Mouse (Mus musculus) adrenal gland, postnatal 14 days (tissue): ENCODE results near the gene Cdk6. TPM values are rescaled to one million over a fixed set of nuclear protein-coding genes. Genes with fewer than 3 reads are reported as not detected.

Source experiments
- DNase-seq: peaks from one replicate; pipeline ENCODE4 v3.0.0; 2021; ENCODE audit warnings: mixed read lengths
- total RNA-seq: library from RNA; stranded (reverse); gene quantifications from 2 replicates; pipeline ENCODE4 v1.2.3, GENCODE M21; 2021

Gene Cdk6
- total RNA-seq, 1 experiment from 2014 or later: 23.4 TPM

- no peak for DNase-seq
Observed at GRCm38 (mm10) chr5:3486579-3487282, 145.4 kb downstream of the Cdk6 start.

GRCm38 (mm10) chr5:3488146-3488774, 147.0 kb downstream of the Cdk6 start:
- DNase-seq: no peak

- no peak for DNase-seq
Observed at GRCm38 (mm10) chr5:3490358-3490757, 149.1 kb downstream of the Cdk6 start.

- peak; percentile 82 for DNase-seq
Observed at GRCm38 (mm10) chr5:3491084-3491483, 149.8 kb downstream of the Cdk6 start.

- DNase-seq: peak; percentile 33
Observed at GRCm38 (mm10) chr5:3491883-3492282, 150.6 kb downstream of the Cdk6 start.

GRCm38 (mm10) chr5:3492776-3493636, 151.7 kb downstream of the Cdk6 start:
- no peak for DNase-seq

GRCm38 (mm10) chr5:3493968-3494367, 152.7 kb downstream of the Cdk6 start:
- DNase-seq: no peak

- no peak for DNase-seq
Observed at GRCm38 (mm10) chr5:3494452-3495187, 153.3 kb downstream of the Cdk6 start.

GRCm38 (mm10) chr5:3497505-3497925, 156.2 kb downstream of the Cdk6 start:
- no peak for DNase-seq

- DNase-seq: no peak
Observed at GRCm38 (mm10) chr5:3500298-3500697, 159.0 kb downstream of the Cdk6 start.

- no peak for DNase-seq
Observed at GRCm38 (mm10) chr5:3500957-3501563, 159.8 kb downstream of the Cdk6 start.

GRCm38 (mm10) chr5:3501564-3502001, 160.3 kb downstream of the Cdk6 start:
- peak; percentile 62 for DNase-seq

- peak; percentile 72 for DNase-seq
Observed at GRCm38 (mm10) chr5:3502610-3503350, 161.5 kb downstream of the Cdk6 start.

- no peak for DNase-seq
Observed at GRCm38 (mm10) chr5:3503373-3503772, 162.1 kb downstream of the Cdk6 start.

GRCm38 (mm10) chr5:3503836-3504323, 162.6 kb downstream of the Cdk6 start:
- DNase-seq: no peak

GRCm38 (mm10) chr5:3504453-3504852, 163.2 kb downstream of the Cdk6 start:
- DNase-seq: no peak

GRCm38 (mm10) chr5:3505553-3505952, 164.3 kb downstream of the Cdk6 start:
- no peak for DNase-seq

GRCm38 (mm10) chr5:3508480-3509381, 167.4 kb downstream of the Cdk6 start:
- DNase-seq: no peak

- DNase-seq: no peak
Observed at GRCm38 (mm10) chr5:3509503-3509902, 168.2 kb downstream of the Cdk6 start.
